Mouse (Mus musculus): ENCODE measurements around the gene Glyr1. TPM values are rescaled to one million over a fixed set of nuclear protein-coding genes. Genes with fewer than 3 reads are reported as not detected.

Gene Glyr1
- polyA plus RNA-seq, 1 experiment = 76.1 TPM

DNA sequence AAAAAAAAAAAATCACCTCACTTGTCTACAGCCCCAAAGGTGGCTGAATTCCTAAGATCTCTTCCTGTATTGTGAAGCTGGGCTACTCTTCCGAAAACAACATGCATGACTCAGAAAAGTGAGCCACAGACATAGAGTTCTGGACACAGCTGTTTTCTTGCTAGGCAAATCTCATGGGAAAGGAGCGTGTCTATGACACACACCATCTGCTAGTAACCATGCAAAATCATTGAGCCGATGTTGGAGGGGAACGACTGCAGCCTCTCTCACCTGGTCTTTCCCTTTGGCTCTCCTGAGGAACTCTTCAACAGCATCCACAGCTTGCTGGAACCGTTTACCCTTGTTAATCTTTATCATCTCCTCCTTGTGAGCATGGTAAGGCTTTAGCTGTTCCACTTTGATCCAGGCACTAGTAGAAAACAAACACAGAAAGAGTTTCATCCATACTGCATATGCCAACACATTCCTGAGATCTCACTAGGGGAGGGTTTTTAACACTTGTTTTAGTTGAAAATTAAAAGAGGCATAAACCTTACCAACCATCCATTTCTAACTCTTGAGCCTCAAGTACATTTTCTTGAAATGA lies 12.9 kb downstream of the Glyr1 start:
- no peaks in the 10 kb centered on the region for H3K27me3 ChIP-seq (replicated peaks; ENCODE audit: control insufficient read depth, insufficient read depth, low read length)
- DNase-seq = peak; percentile 61
- peaks cover 12% of the 10 kb centered on the region for H3K36me3 ChIP-seq (ENCODE audit: control insufficient read depth, insufficient read depth, low read length)
- H3K4me1 ChIP-seq (ENCODE audit: control insufficient read depth, insufficient read depth, low read length) = peaks cover 8% of the 10 kb centered on the region; the same call in 1 of the 2 replicates
- no peak overlapping the region for H3K4me3 ChIP-seq (ENCODE audit: insufficient read depth, low read depth, low read length)
- no peak for TF ChIP-seq CTCF (conservative IDR thresholded peaks at IDR 0.05; ENCODE audit: insufficient read depth, insufficient read length, low read depth, low read length)
- WGBS = 60% methylated on average over 5 of the region's 5 CpGs
- no peak overlapping the region for H3K27ac ChIP-seq (ENCODE audit: insufficient read depth, low read depth, low read length)

DNA sequence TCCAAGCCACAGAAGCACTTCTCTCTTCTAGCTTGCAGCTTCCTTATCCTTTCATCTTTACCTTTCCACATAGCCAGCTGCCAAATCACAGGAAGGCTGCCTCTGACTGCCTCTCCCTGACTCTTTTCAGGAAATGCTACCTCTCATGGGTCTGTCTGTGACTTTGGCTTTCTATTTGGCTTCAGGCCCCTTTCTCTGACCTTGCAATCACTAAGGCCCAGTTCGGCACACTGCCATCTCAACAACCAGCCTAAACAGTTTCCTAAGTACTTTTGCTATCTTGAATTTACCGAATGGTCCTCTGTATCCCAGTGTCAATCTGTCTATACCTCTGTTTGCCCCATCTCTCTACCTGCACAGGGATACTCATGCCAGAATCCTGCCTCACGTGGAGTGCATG lies 14.1 kb downstream of the Glyr1 start:
- no peaks in the 10 kb centered on the region for H3K27me3 ChIP-seq (replicated peaks; ENCODE audit: control insufficient read depth, insufficient read depth, low read length)
- TF ChIP-seq CTCF (conservative IDR thresholded peaks at IDR 0.05; ENCODE audit: insufficient read depth, insufficient read length, low read depth, low read length) (no peak), POLR2A (IDR thresholded peaks at IDR 0.05; ENCODE audit: low read depth, low read length) (no peak)
- H3K36me3 ChIP-seq (ENCODE audit: control insufficient read depth, insufficient read depth, low read length) = peaks cover 15% of the 10 kb centered on the region
- no peak overlapping the region for H3K4me3 ChIP-seq (ENCODE audit: insufficient read depth, low read depth, low read length)
- WGBS = 92% methylated on average over 3 of the region's 3 CpGs
- no peak overlapping the region for H3K27ac ChIP-seq (ENCODE audit: insufficient read depth, low read depth, low read length)
- DNase-seq = peak; percentile 14
- peaks cover 8% of the 10 kb centered on the region; the same call in 1 of the 2 replicates for H3K4me1 ChIP-seq (ENCODE audit: control insufficient read depth, insufficient read depth, low read length)

DNA sequence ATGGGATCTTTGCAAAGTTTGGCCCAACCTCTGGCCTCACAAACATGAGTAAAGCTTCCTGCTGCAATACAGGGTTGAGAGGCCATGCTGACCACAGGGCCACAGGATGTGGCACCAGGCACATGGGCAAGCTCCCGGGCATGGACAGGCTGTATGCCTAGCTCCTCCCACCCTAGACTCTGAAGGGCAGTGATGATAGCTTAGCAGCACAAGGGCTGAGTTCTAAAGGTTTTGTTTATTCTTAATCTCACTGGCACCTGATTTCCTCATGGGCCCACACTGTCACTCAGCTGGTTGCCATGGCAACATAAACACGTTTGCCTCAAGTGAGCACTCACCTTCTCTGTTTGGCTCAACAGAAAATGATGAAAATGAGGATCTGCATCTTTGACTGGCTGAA lies 19.8 kb downstream of the Glyr1 start:
- WGBS = 44% methylated on average over 2 of the region's 2 CpGs
- TF ChIP-seq CTCF (conservative IDR thresholded peaks at IDR 0.05; ENCODE audit: insufficient read depth, insufficient read length, low read depth, low read length) (no peak), POLR2A (IDR thresholded peaks at IDR 0.05; ENCODE audit: low read depth, low read length) (no peak)
- H3K4me3 ChIP-seq (ENCODE audit: insufficient read depth, low read depth, low read length) = no peak overlapping the region
- peaks cover 23% of the 10 kb centered on the region for H3K36me3 ChIP-seq (ENCODE audit: control insufficient read depth, insufficient read depth, low read length)
- no peaks in the 10 kb centered on the region for H3K27me3 ChIP-seq (replicated peaks; ENCODE audit: control insufficient read depth, insufficient read depth, low read length)
- H3K27ac ChIP-seq (ENCODE audit: insufficient read depth, low read depth, low read length) = no peak overlapping the region
- no peaks in the 10 kb centered on the region for H3K4me1 ChIP-seq (ENCODE audit: control insufficient read depth, insufficient read depth, low read length)
- DNase-seq = no peak

DNA sequence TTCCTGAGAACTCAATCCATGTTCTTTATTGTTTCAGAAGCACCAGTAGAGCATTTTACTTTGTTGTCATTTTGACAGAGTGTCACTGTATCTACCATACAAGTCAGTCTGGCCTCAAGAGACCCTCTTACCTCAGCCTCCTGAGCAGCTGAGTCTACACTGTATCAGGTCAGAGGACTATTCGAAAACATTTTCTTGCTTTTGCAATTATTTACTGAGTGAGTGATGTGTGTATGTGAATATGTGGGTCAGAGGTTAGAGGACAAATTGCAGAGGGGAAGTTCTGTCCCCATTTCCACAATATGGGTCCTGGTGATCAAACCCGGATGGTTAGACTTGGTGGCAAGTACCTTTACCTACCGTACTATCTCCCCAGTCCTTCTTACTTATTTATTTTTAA lies 25.6 kb downstream of the Glyr1 start:
- TF ChIP-seq CTCF (conservative IDR thresholded peaks at IDR 0.05; ENCODE audit: insufficient read depth, insufficient read length, low read depth, low read length) (no peak), POLR2A (IDR thresholded peaks at IDR 0.05; ENCODE audit: low read depth, low read length) (no peak)
- 90% methylated on average over 3 of the region's 3 CpGs for WGBS
- Histone ChIP-seq H3K36me3 (ENCODE audit: control insufficient read depth, insufficient read depth, low read length) (peaks cover 23% of the 10 kb centered on the region), H3K4me1 (ENCODE audit: control insufficient read depth, insufficient read depth, low read length) (no peaks in the 10 kb centered on the region), H3K27me3 (replicated peaks; ENCODE audit: control insufficient read depth, insufficient read depth, low read length) (no peaks in the 10 kb centered on the region), H3K4me3 (ENCODE audit: insufficient read depth, low read depth, low read length) (no peak overlapping the region), H3K27ac (ENCODE audit: insufficient read depth, low read depth, low read length) (no peak overlapping the region)
- no peak for DNase-seq

DNA sequence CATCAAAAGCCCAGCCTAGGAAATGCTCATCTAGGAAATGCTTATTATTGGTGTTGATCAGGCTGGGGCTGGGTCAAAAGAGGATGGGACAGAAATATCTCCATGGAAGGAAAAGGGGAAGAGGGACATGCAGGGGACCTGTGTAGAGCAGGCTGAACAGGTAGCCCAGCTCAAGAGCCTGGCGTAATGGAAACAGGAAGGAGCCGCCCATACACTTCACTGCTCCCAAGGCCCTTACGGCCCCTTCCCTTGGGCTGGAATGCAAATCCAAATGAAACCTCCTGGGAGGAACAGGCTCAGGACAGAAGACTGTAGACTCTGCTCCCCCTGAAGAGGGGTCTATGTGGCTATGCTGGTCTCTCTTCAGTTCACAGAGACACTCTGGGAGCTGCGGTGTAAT lies 35.1 kb downstream of the Glyr1 start:
- Histone ChIP-seq H3K4me1 (ENCODE audit: control insufficient read depth, insufficient read depth, low read length) (peaks cover 10% of the 10 kb centered on the region), H3K27ac (ENCODE audit: insufficient read depth, low read depth, low read length) (no peak overlapping the region), H3K36me3 (ENCODE audit: control insufficient read depth, insufficient read depth, low read length) (peaks cover 3% of the 10 kb centered on the region; the same call in 1 of the 2 replicates), H3K27me3 (replicated peaks; ENCODE audit: control insufficient read depth, insufficient read depth, low read length) (no peaks in the 10 kb centered on the region), H3K4me3 (ENCODE audit: insufficient read depth, low read depth, low read length) (no peak overlapping the region)
- TF ChIP-seq CTCF (conservative IDR thresholded peaks at IDR 0.05; ENCODE audit: insufficient read depth, insufficient read length, low read depth, low read length) (no peak), POLR2A (IDR thresholded peaks at IDR 0.05; ENCODE audit: low read depth, low read length) (no peak)
- DNase-seq = no peak
- 91% methylated on average over 4 of the region's 4 CpGs for WGBS

DNA sequence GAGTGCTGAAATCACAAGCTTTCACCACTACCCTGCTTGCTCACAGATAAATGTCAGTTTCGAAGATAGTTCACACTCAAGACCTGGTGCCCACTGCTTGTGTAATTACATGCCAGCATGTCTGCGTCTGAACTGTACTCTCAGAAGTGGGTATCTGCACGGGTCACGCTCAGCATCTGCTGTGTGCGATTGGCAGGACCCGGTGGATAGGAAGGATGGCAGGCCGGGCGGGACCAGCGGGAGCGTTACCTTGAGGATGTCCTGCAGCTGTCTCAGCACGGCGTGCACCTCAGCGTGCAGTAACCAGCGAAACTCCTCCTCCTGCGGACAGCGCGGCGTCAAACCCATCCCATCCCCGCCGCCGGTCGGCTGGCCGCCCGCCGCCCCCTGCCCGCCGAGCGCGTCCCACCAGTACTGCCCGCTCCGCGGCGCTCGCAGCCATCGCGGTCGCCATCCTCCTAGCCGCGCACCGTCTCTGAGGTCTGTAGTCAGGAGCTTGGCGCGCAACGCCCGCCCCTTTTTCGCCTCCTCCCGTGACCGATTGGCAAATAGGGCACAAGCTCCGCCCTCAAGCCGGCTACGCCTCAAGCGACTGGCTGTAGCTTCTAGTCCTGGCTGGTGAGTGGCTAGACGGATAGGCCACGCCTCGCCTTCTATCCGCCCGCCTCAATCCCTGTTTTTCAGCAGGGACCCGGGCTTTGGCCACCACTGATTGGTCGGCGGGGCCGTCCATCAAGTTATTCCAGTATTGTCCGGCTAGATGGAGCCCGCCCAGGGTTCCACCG lies 36.4 kb downstream of the Glyr1 start, which contains the start of gene Rogdi:
Gene Rogdi, minus strand, starts transcription at position 500 of the 785 bp plus-strand sequence.
- peaks cover 10% of the 10 kb centered on the region for H3K4me1 ChIP-seq (ENCODE audit: control insufficient read depth, insufficient read depth, low read length)
- H3K36me3 ChIP-seq (ENCODE audit: control insufficient read depth, insufficient read depth, low read length) = no peaks in the 10 kb centered on the region
- H3K27ac ChIP-seq (ENCODE audit: insufficient read depth, low read depth, low read length) = peak within 1 kb of the TSS; percentile 75
- under 1% methylated on average over 63 of the region's 63 CpGs for WGBS
- H3K27me3 ChIP-seq (replicated peaks; ENCODE audit: control insufficient read depth, insufficient read depth, low read length) = no peaks in the 10 kb centered on the region
- peak; percentile 100 for DNase-seq
- H3K4me3 ChIP-seq (ENCODE audit: insufficient read depth, low read depth, low read length) = peak within 1 kb of the TSS; percentile 83
- peak; percentile 25; the same call in 1 of the 2 replicates for TF ChIP-seq CTCF (conservative IDR thresholded peaks at IDR 0.05; ENCODE audit: insufficient read depth, insufficient read length, low read depth, low read length)
- TF ChIP-seq POLR2A (IDR thresholded peaks at IDR 0.05; ENCODE audit: low read depth, low read length) = peak; percentile 74

All from kidney, adult 2 months (tissue).